Mouse (Mus musculus) megakaryocyte, embryonic 14.5 days (primary cell): Measurements from ENCODE around the gene Msh6.

Source experiments
- FLI1 ChIP-seq: IDR thresholded peaks from 2 replicates; pipeline ENCODE4 v1.6.1; 2012; ENCODE audit warnings: low read length, inconsistent platforms, mixed read lengths
- GATA1 ChIP-seq: IDR thresholded peaks from 3 replicates; pipeline ENCODE4 v1.6.1; 2012; ENCODE audit warnings: mixed read lengths, low read length, inconsistent platforms, borderline replicate concordance

GRCm38 (mm10) chr17:87983313-87983712 lies 8.5 kb downstream of the Msh6 start:
- TF ChIP-seq GATA1: no peak
- TF ChIP-seq FLI1: no peak
